Mouse (Mus musculus) heart, adult 2 months (tissue): ENCODE data around the gene Irf5.

Experiments used
- CTCF ChIP-seq: fragments of 200-600 bp; IDR thresholded peaks from 2 replicates; pipeline ENCODE4 v1.8.1; 2022; ENCODE audit warnings: antibody characterized with exemption, mild to moderate bottlenecking, moderate library complexity
- POLR2A ChIP-seq: fragments of 200-500 bp; IDR thresholded peaks from 2 replicates; pipeline ENCODE4 v1.6.1; 2011; ENCODE audit warnings: mild to moderate bottlenecking, low read depth, low read length, control low read depth; ENCODE audit not compliant: insufficient read depth

- no peak for TF ChIP-seq CTCF
- no peak for TF ChIP-seq POLR2A
Observed at GRCm38 (mm10) chr6:29506834-29507233, 19.6 kb upstream of the Irf5 start.
